In the genomic region with DNA sequence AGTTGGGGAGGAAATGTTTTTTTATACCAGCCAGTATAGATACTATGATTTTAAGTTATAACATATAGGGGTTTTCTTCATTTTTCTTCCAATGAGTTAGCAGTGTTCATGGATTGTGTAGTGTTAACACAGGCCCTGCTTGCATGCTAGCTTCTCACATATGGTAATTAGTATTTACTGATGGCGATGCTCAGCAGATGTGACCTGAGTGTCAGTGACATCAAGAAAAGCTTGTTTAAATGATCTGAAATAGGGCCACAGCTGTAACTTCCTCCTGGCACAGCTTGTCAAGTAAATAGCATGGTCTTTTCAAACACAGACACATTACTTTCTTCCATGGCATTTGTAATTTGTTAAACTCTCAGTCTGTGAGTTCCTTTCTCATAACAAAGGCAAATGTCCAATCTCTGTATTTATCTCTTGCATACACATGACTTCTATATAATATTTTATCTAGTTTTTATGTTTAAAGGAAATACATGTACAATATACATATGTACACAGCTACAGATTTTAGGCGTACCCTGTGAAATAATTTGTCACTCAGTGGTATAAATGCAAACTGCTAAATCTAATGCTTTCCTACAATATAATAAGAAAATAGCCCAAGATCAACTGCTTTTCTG, we compare ENCODE assay signal across 18 mouse cellular contexts. TPM values are rescaled to one million over a fixed set of nuclear protein-coding genes. Genes with fewer than 3 reads are reported as not detected.
A peak's percentile ranks its signal among the peaks of the same experiment; 100 is the strongest.
DNase-seq lines count a peak whose midpoint lies in the region; ATAC-seq and TF ChIP-seq lines count a peak whose summit lies in the region.
"Had no signal": no experiment of that assay in that cellular context is flagged by ENCODE, and none has a peak within 500 bp of the region (broad histone marks: within the 10 kb centered on the region; RNA-seq: fewer than 3 reads in every experiment).

No protein-coding gene starts in this region.

- H3K4me1 ChIP-seq in forebrain, embryonic 12.5 days: no peaks in the 10 kb centered on the region
- H3K4me1 ChIP-seq in forebrain, embryonic 13.5 days: no peaks in the 10 kb centered on the region
- no peaks in the 10 kb centered on the region for H3K4me1 ChIP-seq in hindbrain, embryonic 12.5 days
- H3K4me1 ChIP-seq in hindbrain, postnatal 0 days (ENCODE audit: insufficient read depth, low read length): no peaks in the 10 kb centered on the region
- H3K4me1 ChIP-seq in lung, embryonic 16.5 days (replicated peaks; ENCODE audit: control insufficient read depth, insufficient read depth, low read length): no peaks in the 10 kb centered on the region
- H3K4me1 ChIP-seq: embryonic facial prominence, embryonic 13.5 days; heart, embryonic 13.5 days; hindbrain, embryonic 13.5 days had no signal

- no peak overlapping the region for H3K27ac ChIP-seq in forebrain, embryonic 12.5 days
- no peak overlapping the region for H3K27ac ChIP-seq in forebrain, embryonic 13.5 days
- H3K27ac ChIP-seq in hindbrain, embryonic 12.5 days: no peak overlapping the region
- no peak overlapping the region for H3K27ac ChIP-seq in hindbrain, postnatal 0 days
- H3K27ac ChIP-seq in lung, embryonic 16.5 days (ENCODE audit: low read length): no peak overlapping the region
- H3K27ac ChIP-seq: embryonic facial prominence, embryonic 13.5 days; heart, embryonic 13.5 days; hindbrain, embryonic 13.5 days had no signal

- no peak overlapping the region for H3K9ac ChIP-seq in forebrain, embryonic 12.5 days
- H3K9ac ChIP-seq in forebrain, embryonic 13.5 days: no peak overlapping the region
- H3K9ac ChIP-seq in hindbrain, embryonic 12.5 days: no peak overlapping the region
- H3K9ac ChIP-seq in hindbrain, postnatal 0 days (replicated peaks; ENCODE audit: low read length): no peak overlapping the region
- no peak overlapping the region for H3K9ac ChIP-seq in lung, embryonic 16.5 days (ENCODE audit: low read length)
- H3K9ac ChIP-seq: embryonic facial prominence, embryonic 13.5 days; heart, embryonic 13.5 days; hindbrain, embryonic 13.5 days had no signal

- WGBS in forebrain, embryonic 12.5 days: 81% methylated on average over 2 of the region's 2 CpGs
- 71% methylated on average over 2 of the region's 2 CpGs for WGBS in forebrain, embryonic 13.5 days
- 65% methylated on average over 2 of the region's 2 CpGs for WGBS in hindbrain, embryonic 12.5 days
- WGBS in hindbrain, postnatal 0 days: 67% methylated on average over 2 of the region's 2 CpGs
- 52% methylated on average over 2 of the region's 2 CpGs for WGBS in lung, embryonic 16.5 days

- no peak overlapping the region for H3K4me2 ChIP-seq in forebrain, embryonic 12.5 days
- H3K4me2 ChIP-seq in forebrain, embryonic 13.5 days: no peak overlapping the region
- no peak overlapping the region for H3K4me2 ChIP-seq in hindbrain, embryonic 12.5 days (replicated peaks)
- no peak overlapping the region for H3K4me2 ChIP-seq in hindbrain, postnatal 0 days (ENCODE audit: low read depth, low read length)
- no peak overlapping the region for H3K4me2 ChIP-seq in lung, embryonic 16.5 days (ENCODE audit: low read depth, low read length)
- H3K4me2 ChIP-seq: embryonic facial prominence, embryonic 13.5 days; heart, embryonic 13.5 days; hindbrain, embryonic 13.5 days had no signal

- H3K4me3 ChIP-seq in forebrain, embryonic 12.5 days (replicated peaks): no peak overlapping the region
- H3K4me3 ChIP-seq in forebrain, embryonic 13.5 days: no peak overlapping the region
- no peak overlapping the region for H3K4me3 ChIP-seq in hindbrain, embryonic 12.5 days
- no peak overlapping the region for H3K4me3 ChIP-seq in hindbrain, postnatal 0 days (ENCODE audit: low read length)
- no peak overlapping the region for H3K4me3 ChIP-seq in lung, embryonic 16.5 days (ENCODE audit: low read length)
- H3K4me3 ChIP-seq: embryonic facial prominence, embryonic 13.5 days; heart, embryonic 13.5 days; hindbrain, embryonic 13.5 days had no signal

- no peaks in the 10 kb centered on the region for H3K27me3 ChIP-seq in forebrain, embryonic 12.5 days
- no peaks in the 10 kb centered on the region for H3K27me3 ChIP-seq in forebrain, embryonic 13.5 days
- H3K27me3 ChIP-seq in hindbrain, embryonic 12.5 days: no peaks in the 10 kb centered on the region
- H3K27me3 ChIP-seq in hindbrain, postnatal 0 days (ENCODE audit: insufficient read depth, low read length): no peaks in the 10 kb centered on the region
- H3K27me3 ChIP-seq in lung, embryonic 16.5 days (ENCODE audit: control insufficient read depth, insufficient read depth, low read depth, low read length): no peaks in the 10 kb centered on the region
- H3K27me3 ChIP-seq: embryonic facial prominence, embryonic 13.5 days; heart, embryonic 13.5 days; hindbrain, embryonic 13.5 days had no signal

- no peaks in the 10 kb centered on the region for H3K9me3 ChIP-seq in forebrain, embryonic 12.5 days
- H3K9me3 ChIP-seq in forebrain, embryonic 13.5 days (replicated peaks): no peaks in the 10 kb centered on the region
- no peaks in the 10 kb centered on the region for H3K9me3 ChIP-seq in hindbrain, embryonic 12.5 days (replicated peaks)
- H3K9me3 ChIP-seq in hindbrain, postnatal 0 days (ENCODE audit: low read length): no peaks in the 10 kb centered on the region
- no peaks in the 10 kb centered on the region for H3K9me3 ChIP-seq in lung, embryonic 16.5 days (ENCODE audit: control insufficient read depth, low read length)
- H3K9me3 ChIP-seq: embryonic facial prominence, embryonic 13.5 days; heart, embryonic 13.5 days; hindbrain, embryonic 13.5 days had no signal

- TF ChIP-seq CTCF in hindbrain, postnatal 0 days (IDR thresholded peaks at IDR 0.05; ENCODE audit: low read depth): no peak

- no peak for DNase-seq in hindbrain, postnatal 0 days (ENCODE audit: low spot score)
- DNase-seq in lung, postnatal 36 days: no peak
- DNase-seq in brain, adult 2 months (ENCODE audit: low read depth, low spot score): peak; percentile 14
- DNase-seq: adrenal gland, postnatal 10 days; cerebellum, adult 18-20 months; cerebellum, adult 9-11 months; cerebellum, postnatal 36 days; gastrocnemius, postnatal 36 days; heart, adult 11 months; heart, postnatal 36 days had no signal

- no peaks in the 10 kb centered on the region for H3K36me3 ChIP-seq in forebrain, embryonic 12.5 days (replicated peaks)
- H3K36me3 ChIP-seq in forebrain, embryonic 13.5 days (ENCODE audit: poor library complexity, severe bottlenecking): no peaks in the 10 kb centered on the region
- H3K36me3 ChIP-seq in hindbrain, embryonic 12.5 days: no peaks in the 10 kb centered on the region
- H3K36me3 ChIP-seq in hindbrain, postnatal 0 days (ENCODE audit: insufficient read depth, low read length): no peaks in the 10 kb centered on the region
- no peaks in the 10 kb centered on the region for H3K36me3 ChIP-seq in lung, embryonic 16.5 days (ENCODE audit: control insufficient read depth, insufficient read depth, low read length)
- H3K36me3 ChIP-seq: embryonic facial prominence, embryonic 13.5 days; heart, embryonic 13.5 days; hindbrain, embryonic 13.5 days had no signal

- 0 out of 2 replicates have a peak, but pooled peaks have one; percentile 58 for ATAC-seq in forebrain, embryonic 12.5 days (ENCODE audit: low FRiP score)
- ATAC-seq in forebrain, embryonic 13.5 days: no peak
- ATAC-seq in hindbrain, embryonic 12.5 days (ENCODE audit: low FRiP score): 0 out of 2 replicates have a peak, but pooled peaks have one; percentile 40
- ATAC-seq in hindbrain, postnatal 0 days: no peak
- ATAC-seq in lung, embryonic 16.5 days (ENCODE audit: low read depth): peak; percentile 73

RNA-seq across cellular contexts. Expression of a gene that starts 18.1 kb away (rescaled TPM):
- polyA plus RNA-seq in forebrain, embryonic 12.5 days (2016; fragmentation: Nextera tagmentation; extraction: Ambion mirVana): 13.6 and 14.1 TPM in 2 replicates
- polyA plus RNA-seq in forebrain, embryonic 13.5 days (2015; fragmentation: Nextera tagmentation; extraction: Ambion mirVana): 15.3 and 17.3 TPM in 2 replicates
- polyA plus RNA-seq in hindbrain, embryonic 12.5 days (2016; fragmentation: Nextera tagmentation; extraction: Ambion mirVana): 17.3 and 18.8 TPM in 2 replicates
- 20.5 and 23.7 TPM in 2 replicates for total RNA-seq in hindbrain, postnatal 0 days (2014; rRNA removed)
- polyA plus RNA-seq in hindbrain, postnatal 0 days (2015; fragmentation: Nextera tagmentation; extraction: Ambion mirVana): 23.5 and 23.7 TPM in 2 replicates
- 15.9 and 16.1 TPM in 2 replicates for polyA plus RNA-seq in lung, embryonic 16.5 days (2015; fragmentation: Nextera tagmentation; extraction: Ambion mirVana)
- total RNA-seq: MEL had no signal

Comparison
In these comparisons a context has a peak if more than half of its experiments do, and no peak if none do; other contexts are left out.
1. ATAC-seq: peak in forebrain, embryonic 12.5 days (single experiment), hindbrain, embryonic 12.5 days (single experiment) and lung, embryonic 16.5 days (single experiment); none in forebrain, embryonic 13.5 days (single experiment) and hindbrain, postnatal 0 days (single experiment).